Mouse (Mus musculus) testis, adult 2 months (tissue): Measurements from ENCODE around the gene Syt6. TPM values are rescaled to one million over a fixed set of nuclear protein-coding genes. Genes with fewer than 3 reads are reported as not detected.

ENCODE experiments used
- H3K27ac ChIP-seq: fragments of 200-500 bp; 2 replicates; pipeline ENCODE4 v1.5.1; 2012; ENCODE audit warnings: low read depth, low read length; ENCODE audit not compliant: control insufficient read depth, insufficient read depth
- H3K27me3 ChIP-seq: fragments of 200-500 bp; 2 replicates; pipeline ENCODE4 v1.6.1; 2012; ENCODE audit warnings: mild to moderate bottlenecking, low read length, moderate library complexity; ENCODE audit not compliant: control insufficient read depth, insufficient read depth
- H3K36me3 ChIP-seq: fragments of 200-500 bp; 2 replicates; pipeline ENCODE4 v1.6.1; 2012; ENCODE audit warnings: mild to moderate bottlenecking, low read length; ENCODE audit not compliant: control insufficient read depth, insufficient read depth
- H3K4me1 ChIP-seq: fragments of 200-500 bp; 2 replicates; pipeline ENCODE4 v1.6.1; 2012; ENCODE audit warnings: low read length; ENCODE audit not compliant: control insufficient read depth, insufficient read depth
- H3K4me3 ChIP-seq: fragments of 200-500 bp; 2 replicates; pipeline ENCODE4 v1.5.1; 2012; ENCODE audit warnings: low read depth, mild to moderate bottlenecking, low read length, moderate library complexity, mixed read lengths; ENCODE audit not compliant: control insufficient read depth
- CTCF ChIP-seq: fragments of 200-500 bp; IDR thresholded peaks from 2 replicates; pipeline ENCODE4 v1.5.1; 2012; ENCODE audit warnings: low read depth, mild to moderate bottlenecking, inconsistent platforms, low read length, moderate library complexity; ENCODE audit not compliant: control insufficient read depth, insufficient read depth, insufficient replicate concordance
- POLR2A ChIP-seq: fragments of 200-500 bp; IDR thresholded peaks from 2 replicates; pipeline ENCODE4 v1.6.1; 2012; ENCODE audit warnings: low read depth, mild to moderate bottlenecking, inconsistent platforms, low read length, moderate library complexity; ENCODE audit not compliant: control insufficient read depth
- polyA plus RNA-seq: library from polyadenylated mRNA; depleted of rRNA; stranded (reverse); fragments of >200 nt; gene quantifications from 2 replicates; pipeline ENCODE4 v1.2.3, GENCODE M21; 2012

Gene Syt6
- polyA plus RNA-seq, 1 experiment, result 0.10 TPM

GRCm38 (mm10) chr3:103550236-103550635 lies 24.8 kb upstream of the Syt6 start:
- Histone ChIP-seq H3K4me3 (no peak overlapping the region), H3K4me1 (no peaks in the 10 kb centered on the region), H3K36me3 (no peaks in the 10 kb centered on the region), H3K27me3 (no peaks in the 10 kb centered on the region), H3K27ac (no peak overlapping the region)
- TF ChIP-seq POLR2A (no peak), CTCF (no peak)

DNA sequence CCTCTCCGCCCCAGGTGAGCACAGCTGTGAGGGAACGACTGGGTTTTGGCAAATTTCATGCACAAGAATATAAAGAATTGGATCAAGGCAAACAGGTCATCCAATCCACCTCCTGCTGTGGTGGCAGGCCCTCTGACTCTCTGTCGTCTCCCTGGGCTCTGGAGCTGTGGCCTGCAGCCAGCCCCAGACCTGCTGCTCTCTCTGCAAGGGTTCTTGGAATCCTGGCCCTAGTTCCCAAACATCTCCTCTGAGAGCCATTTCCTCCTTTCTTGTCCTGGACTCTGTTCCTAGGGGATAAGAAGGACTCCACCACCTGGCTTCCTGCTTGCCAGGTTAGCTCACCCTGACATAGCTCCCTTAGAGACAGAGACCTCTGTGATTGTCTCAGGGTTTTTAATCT lies 7.8 kb upstream of the Syt6 start:
- H3K36me3 ChIP-seq, result no peaks in the 10 kb centered on the region
- no peaks in the 10 kb centered on the region for H3K27me3 ChIP-seq
- no peak overlapping the region for H3K27ac ChIP-seq
- no peak for TF ChIP-seq CTCF
- no peak for TF ChIP-seq POLR2A
- no peaks in the 10 kb centered on the region for H3K4me1 ChIP-seq
- H3K4me3 ChIP-seq, result no peak overlapping the region

GRCm38 (mm10) chr3:103572526-103572925 lies 2.5 kb upstream of the Syt6 start:
- H3K27me3 ChIP-seq, result peaks cover 12% of the 10 kb centered on the region
- TF ChIP-seq CTCF (no peak), POLR2A (no peak)
- H3K4me3 ChIP-seq, result no peak overlapping the region
- peaks cover 31% of the 10 kb centered on the region for H3K4me1 ChIP-seq
- no peaks in the 10 kb centered on the region for H3K36me3 ChIP-seq
- no peak overlapping the region for H3K27ac ChIP-seq

DNA sequence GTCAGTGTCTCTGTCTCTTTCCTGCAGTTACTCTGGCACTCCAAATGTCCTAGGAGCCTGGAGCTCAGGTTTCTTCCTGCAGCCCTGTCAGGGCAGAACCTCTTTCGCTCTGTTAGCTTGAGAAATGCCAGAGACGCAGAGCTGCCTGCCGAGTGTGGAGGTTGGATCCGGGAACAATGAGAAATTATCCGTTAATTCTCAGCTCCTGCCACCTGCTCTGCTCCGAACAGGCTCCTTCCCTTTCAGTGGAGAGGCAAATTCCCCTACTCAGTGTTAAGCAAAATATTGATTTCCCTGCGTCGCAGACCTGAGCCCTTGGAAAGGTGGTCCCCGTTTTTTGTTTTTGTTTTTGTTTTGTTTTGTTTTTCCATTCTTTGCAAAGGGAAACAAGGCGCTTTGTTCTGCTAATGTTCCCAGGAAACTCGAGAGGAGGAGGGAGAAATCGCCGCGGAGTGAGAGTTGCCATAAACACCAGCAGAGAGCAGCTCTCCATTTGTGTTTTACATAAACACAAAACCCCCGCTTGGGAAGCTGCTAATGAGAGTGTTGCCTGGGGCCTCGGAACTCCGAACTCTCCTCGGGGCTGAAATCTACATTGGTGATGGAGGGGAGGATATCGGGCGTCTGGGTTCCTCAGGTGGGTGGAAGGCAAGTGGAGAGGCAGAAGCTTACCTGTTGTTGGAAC lies 1.8 kb upstream of the Syt6 start:
- H3K27ac ChIP-seq, result no peak overlapping the region
- H3K4me1 ChIP-seq, result peaks cover 31% of the 10 kb centered on the region
- no peak for TF ChIP-seq POLR2A
- TF ChIP-seq CTCF, result no peak
- no peaks in the 10 kb centered on the region for H3K36me3 ChIP-seq
- peaks cover 12% of the 10 kb centered on the region for H3K27me3 ChIP-seq
- H3K4me3 ChIP-seq, result no peak overlapping the region

DNA sequence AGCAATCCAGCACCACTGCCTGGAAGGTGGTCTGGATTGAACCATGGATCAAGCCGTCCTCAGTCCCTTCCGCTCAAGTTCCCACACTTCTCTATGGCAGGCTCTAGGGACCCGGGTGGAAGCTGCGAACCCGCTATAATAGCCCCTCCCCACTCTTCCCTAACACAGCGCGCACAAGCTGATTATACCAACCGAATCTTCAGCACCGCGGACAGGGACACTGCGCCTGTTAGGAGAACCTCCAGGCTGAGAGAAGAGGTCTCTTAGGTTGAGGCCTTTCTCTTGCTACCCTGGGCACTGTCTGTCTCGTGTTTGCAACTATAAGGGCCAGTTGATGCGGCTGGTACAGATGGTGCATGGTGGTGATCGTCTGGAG lies 1.3 kb upstream of the Syt6 start:
- no peaks in the 10 kb centered on the region for H3K36me3 ChIP-seq
- no peak overlapping the region for H3K27ac ChIP-seq
- H3K4me3 ChIP-seq, result no peak overlapping the region
- peaks cover 12% of the 10 kb centered on the region for H3K27me3 ChIP-seq
- TF ChIP-seq POLR2A (no peak), CTCF (no peak)
- H3K4me1 ChIP-seq, result peaks cover 31% of the 10 kb centered on the region

DNA sequence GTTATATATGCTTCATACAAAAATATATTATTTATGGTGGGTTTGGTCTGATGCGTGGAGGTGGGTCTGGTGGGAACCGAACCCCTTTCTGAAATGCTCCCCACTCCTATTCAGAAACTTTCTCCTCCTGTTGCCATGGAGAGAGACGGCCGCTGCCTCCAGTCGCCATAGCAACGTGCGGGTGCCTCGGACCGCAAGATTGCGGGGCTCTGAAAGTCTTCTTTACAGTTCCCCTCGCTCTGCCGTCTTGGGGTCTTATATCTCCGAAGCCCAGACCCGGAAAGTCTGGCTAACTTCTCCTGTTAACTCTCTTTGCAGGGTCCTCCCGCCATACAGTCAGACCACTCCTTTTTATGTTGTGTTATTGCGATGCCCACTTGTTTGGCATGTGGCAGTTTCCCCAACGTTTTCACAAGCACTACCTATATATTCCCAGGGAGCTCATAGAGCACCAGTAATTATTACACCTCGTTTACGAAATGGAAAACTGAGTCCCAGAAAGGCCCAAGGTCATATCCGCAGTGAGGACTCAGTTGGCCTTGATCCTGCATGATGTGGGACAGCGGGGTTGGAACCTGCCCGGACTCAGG lies 370 bp upstream of the Syt6 start:
- Histone ChIP-seq H3K4me3 (no peak overlapping the region; the same call in 1 of the 2 replicates), H3K27ac (no peak overlapping the region), H3K36me3 (no peaks in the 10 kb centered on the region), H3K4me1 (peaks cover 31% of the 10 kb centered on the region), H3K27me3 (peaks cover 12% of the 10 kb centered on the region)
- TF ChIP-seq CTCF (no peak), POLR2A (no peak)

DNA sequence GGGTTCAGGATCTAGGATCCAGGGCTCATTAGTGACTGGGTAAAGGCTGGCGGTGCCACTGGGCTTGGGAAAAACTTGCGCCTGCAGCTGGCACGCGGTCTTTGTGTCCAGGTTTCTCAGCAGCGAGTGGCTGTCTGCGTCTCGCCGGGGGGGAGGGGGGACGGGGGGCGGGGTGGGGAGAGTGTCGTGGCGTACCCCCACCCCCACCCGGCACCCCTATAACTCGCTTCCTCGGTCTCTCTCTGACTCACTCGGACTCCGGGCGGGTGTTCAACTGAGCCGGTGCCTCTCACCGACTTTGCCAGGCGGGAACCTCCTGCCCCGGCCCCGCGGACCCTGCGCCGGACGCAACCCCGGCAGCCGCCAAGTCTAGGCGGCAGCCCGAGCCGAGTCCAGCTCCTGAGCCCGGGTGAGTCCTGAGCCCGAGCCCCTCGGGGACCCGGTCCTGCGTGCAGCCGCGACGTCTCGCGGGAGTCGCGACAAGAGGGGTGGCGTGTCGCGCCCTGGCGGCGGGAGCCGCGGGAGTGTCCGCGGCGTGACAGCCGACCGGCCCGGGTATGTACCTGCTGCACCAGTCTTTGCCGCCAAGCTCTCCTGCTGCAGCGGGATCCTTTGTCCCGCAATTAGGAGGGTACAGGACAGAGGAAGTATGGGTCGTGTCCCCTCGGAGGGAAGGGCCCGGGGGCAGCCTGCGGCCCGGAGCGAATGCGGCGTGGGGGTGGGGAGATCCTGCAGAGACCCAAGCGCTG lies 1.0 kb downstream of the Syt6 start:
- peak overlapping the region; percentile 21 for H3K4me3 ChIP-seq
- TF ChIP-seq POLR2A (no peak), CTCF (no peak)
- no peak overlapping the region for H3K27ac ChIP-seq
- peaks cover 12% of the 10 kb centered on the region for H3K27me3 ChIP-seq
- H3K36me3 ChIP-seq, result no peaks in the 10 kb centered on the region
- H3K4me1 ChIP-seq, result peaks cover 31% of the 10 kb centered on the region
